Mouse (Mus musculus): ENCODE data around the gene Aars2.

Aars2 gene

GRCm38 (mm10) chr17:45499516-45499915, 7.1 kb upstream of the Aars2 start:
- DNase-seq (ENCODE audit: low spot score in 2 of 2), result no peak

- DNase-seq (ENCODE audit: low spot score in 2 of 2), result no peak
These were observed 5.7 kb upstream of the Aars2 start for GRCm38 (mm10) chr17:45500981-45501380.

- DNase-seq (ENCODE audit: low spot score in 2 of 2), result no peak
These were observed 4.3 kb upstream of the Aars2 start for GRCm38 (mm10) chr17:45502324-45502723.

GRCm38 (mm10) chr17:45503301-45503973, 3.2 kb upstream of the Aars2 start:
- no peak for DNase-seq (ENCODE audit: low spot score in 2 of 2)

- DNase-seq (ENCODE audit: low spot score in 2 of 2), result no peak
These were observed 638 bp upstream of the Aars2 start for GRCm38 (mm10) chr17:45505941-45506465.

- DNase-seq (ENCODE audit: low spot score in 2 of 2), result no peak
These were observed 4.2 kb downstream of the Aars2 start for GRCm38 (mm10) chr17:45510871-45511270.

GRCm38 (mm10) chr17:45511757-45512156, 5.1 kb downstream of the Aars2 start:
- no peak for DNase-seq (ENCODE audit: low spot score in 2 of 2)

GRCm38 (mm10) chr17:45515204-45515726, 8.6 kb downstream of the Aars2 start:
- no peak for DNase-seq (ENCODE audit: low spot score in 2 of 2)

GRCm38 (mm10) chr17:45515806-45516205, 9.2 kb downstream of the Aars2 start:
- no peak for DNase-seq (ENCODE audit: low spot score in 2 of 2)

- peak; percentile 61 to 79 for DNase-seq (ENCODE audit: low spot score in 2 of 2)
These were observed 9.8 kb downstream of the Aars2 start for GRCm38 (mm10) chr17:45516488-45516887.

- no peak for DNase-seq (ENCODE audit: low spot score in 2 of 2)
These were observed 10.5 kb downstream of the Aars2 start for GRCm38 (mm10) chr17:45517135-45517534.

GRCm38 (mm10) chr17:45517549-45518215, 11.0 kb downstream of the Aars2 start:
- no peak for DNase-seq (ENCODE audit: low spot score in 2 of 2)

- DNase-seq (ENCODE audit: low spot score in 2 of 2), result no peak
These were observed 12.3 kb downstream of the Aars2 start for GRCm38 (mm10) chr17:45518766-45519475.

GRCm38 (mm10) chr17:45520136-45520535, 13.5 kb downstream of the Aars2 start:
- DNase-seq (ENCODE audit: low spot score in 2 of 2), result no peak

- no peak for DNase-seq (ENCODE audit: low spot score in 2 of 2)
These were observed 16.6 kb downstream of the Aars2 start, which contains the start of gene Tcte1 for GRCm38 (mm10) chr17:45523263-45523662. Tcte1 (plus strand) TSS chr17:45523434.

GRCm38 (mm10) chr17:45524961-45525360, 18.3 kb downstream of the Aars2 start:
- DNase-seq (ENCODE audit: low spot score in 2 of 2), result no peak

- no peak for DNase-seq (ENCODE audit: low spot score in 2 of 2)
These were observed 19.9 kb downstream of the Aars2 start for GRCm38 (mm10) chr17:45526571-45526970.

- DNase-seq (ENCODE audit: low spot score in 2 of 2), result peak in 1 of 2 experiments; percentile 67
These were observed 23.7 kb downstream of the Aars2 start for GRCm38 (mm10) chr17:45530346-45530782.

- no peak for DNase-seq (ENCODE audit: low spot score in 2 of 2)
These were observed 26.3 kb downstream of the Aars2 start for GRCm38 (mm10) chr17:45532896-45533295.

GRCm38 (mm10) chr17:45536264-45536663, 29.6 kb downstream of the Aars2 start:
- DNase-seq (ENCODE audit: low spot score in 2 of 2), result no peak

GRCm38 (mm10) chr17:45538394-45538793, 31.8 kb downstream of the Aars2 start:
- no peak for DNase-seq (ENCODE audit: low spot score in 2 of 2)

- no peak for DNase-seq (ENCODE audit: low spot score in 2 of 2)
These were observed 33.0 kb downstream of the Aars2 start for GRCm38 (mm10) chr17:45539664-45540063.
